Mouse (Mus musculus): ENCODE results near the gene Pros1.

Pros1 gene

DNA sequence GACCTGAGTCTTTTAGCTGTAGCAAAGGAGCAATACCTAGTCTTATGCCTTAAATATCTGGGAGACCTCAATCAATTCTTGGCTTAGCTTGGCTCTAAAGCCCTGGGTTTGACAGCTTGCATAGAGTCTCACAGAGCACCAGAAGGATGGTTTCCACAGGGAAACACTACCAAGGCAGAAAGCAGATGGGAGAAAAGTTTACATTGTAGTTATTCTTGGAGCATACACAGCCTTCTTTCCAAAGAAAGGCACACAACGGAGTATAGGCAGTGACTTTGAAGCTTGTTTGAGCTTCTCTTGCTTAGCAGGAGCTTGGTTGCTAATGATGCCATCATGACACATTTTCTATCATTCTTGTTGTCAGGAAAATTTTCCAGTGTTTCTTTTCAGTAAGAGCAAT is 6.0 kb downstream of the Pros1 start:
- no peak for DNase-seq (ENCODE audit: low read depth, low spot score)

DNA sequence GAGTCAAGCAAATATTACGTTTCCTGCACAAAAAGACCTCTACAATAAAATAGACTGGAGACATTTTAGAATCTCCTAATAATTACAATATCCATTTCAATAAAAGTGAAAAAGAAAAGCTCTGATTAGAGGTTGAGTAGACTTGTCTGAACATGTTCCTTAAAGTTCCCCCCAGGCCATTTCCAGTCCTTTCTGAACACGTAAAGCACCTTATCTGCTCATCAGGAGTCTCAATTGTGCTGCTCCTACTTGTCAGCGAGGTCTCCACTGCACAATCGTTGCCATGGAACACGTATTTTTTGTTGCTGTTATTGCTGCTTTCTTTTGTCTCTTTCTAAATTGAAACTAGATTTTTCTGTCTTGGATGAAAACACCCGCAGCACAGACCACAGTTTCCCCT is 7.3 kb downstream of the Pros1 start:
- DNase-seq (ENCODE audit: low read depth, low spot score), result no peak

DNA sequence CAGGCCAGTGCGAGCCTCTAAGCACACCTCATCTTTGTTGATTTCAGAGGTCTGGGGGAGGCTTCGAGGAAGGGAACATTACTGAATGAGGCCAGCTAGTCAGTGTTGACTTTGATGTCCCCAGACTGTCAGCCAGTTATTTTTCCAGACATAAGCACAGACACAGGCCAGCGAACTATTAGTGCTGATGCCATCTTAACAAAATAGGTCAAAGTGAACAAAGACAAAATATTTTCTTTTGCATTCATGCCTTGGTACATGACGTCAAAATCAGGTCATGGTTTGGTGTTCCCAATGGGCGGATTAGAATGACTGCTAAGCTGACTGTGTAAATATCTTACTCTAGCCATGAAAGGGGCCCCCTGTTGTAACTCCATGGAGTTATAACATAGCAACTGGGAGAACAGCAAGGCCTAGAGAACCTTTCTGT is 18.6 kb downstream of the Pros1 start:
- no peak for DNase-seq (ENCODE audit: low read depth, low spot score)

DNA sequence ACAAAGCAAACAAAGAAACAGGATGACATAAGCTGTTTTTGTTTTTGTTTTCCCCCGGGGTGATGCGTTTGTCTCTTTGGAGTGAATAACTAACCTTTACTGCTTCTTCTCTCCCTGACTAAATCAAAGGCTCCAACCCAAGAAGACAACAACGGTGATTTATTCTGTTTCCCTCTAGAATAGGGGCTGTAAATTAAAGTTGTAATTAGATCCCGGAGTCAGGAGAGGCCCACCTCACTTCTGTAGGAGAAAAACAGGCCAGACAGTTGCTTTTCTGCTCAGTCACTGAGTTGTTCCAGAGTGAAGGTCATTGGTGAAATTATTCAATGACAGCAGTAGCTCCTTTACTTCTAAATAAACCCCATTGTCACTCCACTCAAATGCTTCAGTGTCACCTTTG is 19.1 kb downstream of the Pros1 start:
- DNase-seq (ENCODE audit: low read depth, low spot score), result no peak

DNA sequence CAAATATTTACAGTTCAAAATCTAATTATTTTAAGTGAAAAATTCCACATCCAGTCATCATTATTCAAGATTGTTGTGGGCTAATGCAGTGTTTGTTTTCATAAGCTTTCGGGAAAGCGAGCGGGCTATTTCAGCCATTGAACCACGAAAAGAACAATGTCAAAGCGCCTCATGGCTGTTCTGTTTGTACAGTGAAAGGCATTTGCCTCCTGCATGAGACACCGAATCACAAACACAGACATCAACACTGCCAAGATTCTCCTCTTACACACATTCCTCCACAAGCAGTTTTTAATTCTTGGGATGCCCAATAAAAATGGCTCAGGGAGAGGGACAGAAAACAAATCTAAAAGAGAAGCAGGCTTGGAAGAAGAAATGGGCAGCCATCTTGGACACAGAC is 20.0 kb downstream of the Pros1 start:
- DNase-seq (ENCODE audit: low read depth, low spot score), result no peak

DNA sequence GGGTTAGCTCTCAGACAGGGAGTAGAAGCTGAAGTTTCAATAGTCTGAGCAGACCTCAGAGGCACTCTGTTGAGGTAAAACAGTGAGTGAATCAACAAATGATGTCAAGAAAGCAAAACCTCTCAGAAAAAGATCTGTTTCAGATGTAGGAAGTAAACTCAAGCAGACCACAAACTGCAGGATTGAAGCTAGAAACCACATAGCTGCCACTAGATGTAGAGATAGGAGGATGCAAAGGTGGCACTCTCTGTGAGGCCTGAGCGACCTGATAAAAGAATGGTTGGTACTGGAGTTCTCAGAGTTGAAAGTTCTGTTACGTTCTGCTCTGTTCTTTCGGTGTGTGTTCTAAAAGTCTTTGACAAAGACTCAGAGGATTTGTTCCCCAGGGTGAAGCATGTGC is 41.7 kb downstream of the Pros1 start:
- no peak for DNase-seq (ENCODE audit: low read depth, low spot score)

DNA sequence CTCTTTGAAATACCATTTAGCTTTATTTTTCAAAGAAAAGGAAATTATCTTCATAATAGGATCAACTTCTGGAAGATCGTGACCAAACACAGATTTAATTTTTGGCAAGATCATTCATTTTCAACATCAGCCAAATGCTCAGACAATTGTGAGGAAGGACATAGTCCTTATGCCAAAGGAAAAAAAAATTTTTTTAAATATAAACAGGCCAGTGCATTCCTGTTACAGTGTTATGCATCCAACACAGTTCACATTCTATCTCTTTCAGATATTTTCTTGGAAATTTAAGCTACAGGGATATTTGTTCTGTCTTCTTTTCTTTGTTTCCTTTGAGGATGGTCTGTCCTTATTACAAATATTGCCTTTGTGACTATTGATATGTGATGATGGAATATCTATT is 57.3 kb downstream of the Pros1 start:
- DNase-seq (ENCODE audit: low read depth, low spot score), result no peak

DNA sequence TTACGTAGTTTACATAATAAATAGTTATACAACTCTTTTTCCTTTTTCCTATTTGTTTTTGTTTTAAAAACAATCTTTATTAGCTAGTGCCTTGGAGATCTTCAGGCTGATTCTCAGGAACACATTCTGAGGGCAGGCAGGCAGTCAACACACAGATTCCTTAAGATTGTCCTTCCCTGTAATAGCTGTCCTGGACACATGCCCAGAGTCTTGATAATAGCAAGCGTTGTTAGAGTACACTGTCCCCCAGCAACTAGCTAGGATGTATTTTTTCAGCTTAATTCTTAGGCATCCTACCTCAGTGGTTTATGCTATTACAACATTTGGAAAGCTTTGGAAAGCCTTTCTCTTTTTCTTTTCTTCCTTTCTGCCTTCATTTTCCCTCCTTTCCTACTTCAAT is 58.1 kb downstream of the Pros1 start:
- no peak for DNase-seq (ENCODE audit: low read depth, low spot score)

DNA sequence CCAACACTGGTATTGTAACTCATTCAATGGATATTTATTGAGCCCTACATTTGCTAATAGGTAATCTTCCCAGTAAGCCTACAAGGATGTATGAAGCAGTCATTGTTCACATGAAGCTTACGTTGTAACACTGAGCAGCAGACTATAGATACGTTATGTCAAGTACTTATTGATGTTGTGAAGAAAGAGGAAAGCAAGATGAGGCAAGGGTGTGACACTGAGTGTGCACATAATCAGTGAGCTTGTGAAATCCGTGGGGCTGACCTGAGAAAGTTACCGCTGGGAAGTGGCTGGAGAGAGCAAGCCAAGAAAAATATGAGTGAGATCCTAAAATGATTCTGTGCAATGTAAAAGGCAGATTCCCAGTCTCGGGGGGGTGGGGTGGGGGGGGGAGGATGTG is 61.4 kb downstream of the Pros1 start:
- no peak for DNase-seq (ENCODE audit: low read depth, low spot score)

DNA sequence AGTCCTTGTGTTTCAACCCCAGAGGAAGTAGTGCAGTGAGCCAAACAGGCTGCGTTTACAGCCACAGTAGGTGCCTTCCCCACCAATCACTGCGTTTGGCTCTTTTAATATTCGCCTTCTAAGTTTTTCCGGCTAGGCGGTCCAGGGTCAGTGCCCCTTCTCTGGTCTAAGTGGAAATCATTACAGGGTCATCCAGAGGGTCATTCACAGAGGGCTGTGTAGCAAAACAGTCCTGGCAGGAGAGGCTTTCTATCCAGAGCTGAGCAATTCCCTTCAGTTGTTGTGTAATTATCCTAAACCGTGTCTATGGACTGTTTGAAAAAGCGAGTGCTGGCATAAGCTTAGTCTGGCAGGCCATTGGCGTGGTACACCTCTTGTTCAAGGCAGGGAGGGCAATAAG is 68.1 kb downstream of the Pros1 start:
- no peak for DNase-seq (ENCODE audit: low read depth, low spot score)

DNA sequence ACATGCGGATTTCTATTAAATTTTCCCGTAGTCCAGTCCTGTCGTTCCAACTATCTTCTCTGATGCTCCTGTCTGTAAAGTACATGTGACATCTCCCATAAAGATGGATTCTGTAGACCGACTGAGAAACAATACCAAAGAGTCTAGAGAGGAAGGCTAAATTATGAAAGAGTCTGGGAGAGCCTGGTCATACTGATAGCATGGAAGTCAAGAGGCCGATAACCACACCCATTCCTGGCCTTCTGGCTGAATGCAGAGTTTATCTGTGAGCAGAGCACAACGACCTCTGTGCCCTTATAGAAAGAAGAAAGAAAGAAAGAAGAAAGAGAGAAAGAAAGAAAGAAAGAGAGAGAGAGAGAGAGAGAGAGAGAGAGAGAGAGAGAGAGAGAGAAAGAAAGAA is 77.2 kb downstream of the Pros1 start:
- no peak for DNase-seq (ENCODE audit: low read depth, low spot score)

DNA sequence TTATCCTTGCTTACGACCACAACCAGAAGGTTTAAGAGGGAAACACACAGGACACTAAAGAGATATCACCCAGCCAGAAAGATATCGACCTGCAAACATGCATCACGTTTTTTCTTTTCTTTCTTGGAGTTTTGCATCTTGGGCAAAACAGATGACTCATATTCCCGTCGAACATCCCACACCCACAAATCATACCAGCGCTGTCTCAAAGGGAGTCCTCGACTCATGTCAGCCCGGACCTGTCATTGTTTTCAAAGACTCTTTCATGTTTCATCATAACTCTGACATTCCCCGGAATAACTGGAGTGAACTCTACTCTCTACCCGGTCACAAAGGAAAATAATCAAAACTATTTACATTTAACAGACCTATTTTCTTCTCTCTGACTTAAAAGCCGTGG is 82.2 kb downstream of the Pros1 start:
- no peak for DNase-seq (ENCODE audit: low read depth, low spot score)

DNA sequence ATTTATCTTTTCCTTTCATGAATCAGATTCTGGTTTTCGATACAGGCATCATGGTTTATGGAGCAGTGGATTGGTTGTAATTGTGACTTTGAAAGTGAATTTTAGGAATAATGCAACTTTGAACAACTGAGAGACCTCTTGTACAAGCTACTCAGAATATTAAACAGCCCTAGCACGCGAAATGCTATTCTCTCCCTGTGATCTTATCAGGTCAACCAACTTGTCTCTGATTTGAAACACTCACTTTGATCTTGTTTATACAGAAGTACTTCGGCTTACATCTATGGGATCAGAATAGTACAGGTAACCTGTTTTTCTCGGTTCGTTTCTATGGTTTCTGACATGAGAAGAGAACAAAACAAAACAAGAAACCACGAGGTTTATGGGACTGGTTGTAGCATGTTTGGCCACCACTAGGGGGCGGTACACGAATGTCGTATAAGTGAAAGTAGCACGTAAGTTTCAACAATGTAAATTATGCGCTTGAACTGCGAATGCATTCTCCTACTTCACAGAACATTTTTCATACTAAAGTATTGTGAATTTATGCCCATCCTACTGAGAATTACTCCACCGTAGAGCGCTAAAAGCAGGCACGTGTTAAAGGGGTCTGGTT is 86.4 kb downstream of the Pros1 start:
- peak; percentile 84 for DNase-seq (ENCODE audit: low read depth, low spot score)

DNA sequence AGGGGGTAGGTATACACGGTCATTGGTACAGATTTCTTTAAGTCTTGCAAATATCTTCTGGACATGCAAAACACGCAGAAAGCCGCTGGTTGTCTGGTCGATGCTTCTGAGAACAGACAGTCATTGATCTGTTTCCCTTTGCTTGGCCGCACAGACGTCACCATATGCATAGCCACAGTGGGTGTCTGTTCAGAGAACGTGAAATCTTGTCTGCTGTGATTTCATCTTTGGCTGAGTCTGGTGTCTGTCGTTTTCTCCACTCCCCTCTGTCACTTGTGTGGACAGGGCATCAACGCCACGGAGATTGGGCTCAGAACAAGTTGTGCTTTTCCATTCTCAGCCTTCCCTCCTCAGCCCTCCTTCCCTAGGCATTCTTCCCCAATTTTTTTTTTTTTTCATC is 87.7 kb downstream of the Pros1 start:
- DNase-seq (ENCODE audit: low read depth, low spot score), result no peak

DNA sequence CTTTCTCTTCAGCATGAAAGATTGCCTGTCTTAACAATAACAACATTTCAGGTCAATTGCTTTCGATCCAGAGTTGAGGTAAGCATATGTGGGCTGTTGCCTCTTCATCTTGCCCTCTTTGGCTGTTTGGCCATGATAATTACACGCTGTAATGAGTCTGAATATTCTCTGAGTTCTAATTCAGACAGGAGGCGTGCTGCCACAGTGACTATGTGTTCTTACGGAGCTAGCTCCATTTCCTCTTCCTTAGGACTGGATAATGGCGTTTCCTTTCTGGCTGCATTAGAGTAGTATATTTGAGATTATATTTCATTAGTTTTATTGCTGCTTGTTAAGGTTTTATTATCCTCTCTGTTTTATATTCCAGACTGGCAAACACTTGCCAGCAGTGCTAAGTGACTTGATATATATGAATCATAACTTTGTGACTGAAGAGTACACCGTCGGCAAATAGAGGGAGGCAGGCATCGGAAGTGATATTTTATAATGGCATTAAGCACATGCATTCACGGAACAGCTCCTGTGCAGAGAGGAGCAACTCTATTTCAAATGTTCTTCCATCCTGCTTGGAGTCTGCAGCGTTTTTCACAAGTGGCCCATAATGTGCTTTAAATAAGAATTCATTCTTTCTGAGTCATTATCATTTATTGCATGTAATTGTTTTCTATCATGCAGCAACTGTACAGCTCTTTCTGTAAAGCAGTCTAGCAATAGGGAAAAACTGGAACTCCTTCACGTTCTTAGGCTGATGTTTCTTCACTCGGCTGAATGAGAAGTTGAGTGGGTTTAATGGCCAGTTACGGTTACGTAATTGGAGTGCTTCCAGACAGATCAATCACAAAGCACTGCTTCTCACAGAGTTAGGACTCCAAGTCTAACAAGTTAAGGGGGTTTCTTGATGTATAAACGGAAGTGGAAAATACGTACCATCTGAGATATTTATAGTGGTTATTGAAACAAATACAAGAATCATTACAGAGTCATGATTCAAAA is 88.6 kb downstream of the Pros1 start:
- no peak for DNase-seq (ENCODE audit: low read depth, low spot score)

DNA sequence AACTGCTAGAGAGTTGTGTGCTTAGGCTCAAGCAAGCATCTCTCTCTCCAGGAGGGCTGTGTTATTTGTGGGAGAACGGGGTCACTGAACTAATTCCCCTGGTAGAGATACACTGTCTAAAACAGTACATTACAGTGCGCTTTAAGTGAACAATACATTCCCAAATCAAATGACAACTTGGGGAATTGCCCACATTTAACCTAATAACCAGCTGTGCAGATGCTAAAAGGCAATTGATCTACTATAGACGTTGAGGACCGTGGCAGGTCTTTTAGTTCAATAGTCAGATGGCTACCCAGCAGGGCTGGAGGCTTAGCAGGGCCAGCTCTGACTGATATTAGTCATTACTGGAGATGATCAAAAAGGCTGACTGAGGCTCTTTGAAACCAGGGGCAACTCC is 104.4 kb downstream of the Pros1 start:
- no peak for DNase-seq (ENCODE audit: low read depth, low spot score)

DNA sequence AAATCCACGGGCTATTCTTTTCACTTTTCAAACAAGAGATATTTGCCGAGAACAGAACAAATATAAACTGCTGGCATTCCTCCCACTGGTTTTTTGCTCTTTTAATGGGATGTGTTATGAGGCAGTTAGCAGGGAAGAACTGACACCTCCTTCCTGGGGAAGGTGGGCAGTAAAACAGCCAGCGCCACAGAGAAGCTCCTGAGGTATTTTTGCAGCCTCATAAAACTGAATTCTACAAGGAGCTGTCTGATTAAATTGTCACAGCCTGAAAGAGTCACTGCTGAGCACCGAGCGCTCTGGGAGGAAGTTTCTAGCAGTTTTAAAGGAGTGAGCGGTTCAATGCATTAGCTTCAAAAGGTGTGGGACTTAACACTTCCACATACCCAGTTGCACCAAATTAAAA is 110.3 kb downstream of the Pros1 start:
- DNase-seq (ENCODE audit: low read depth, low spot score), result no peak

DNA sequence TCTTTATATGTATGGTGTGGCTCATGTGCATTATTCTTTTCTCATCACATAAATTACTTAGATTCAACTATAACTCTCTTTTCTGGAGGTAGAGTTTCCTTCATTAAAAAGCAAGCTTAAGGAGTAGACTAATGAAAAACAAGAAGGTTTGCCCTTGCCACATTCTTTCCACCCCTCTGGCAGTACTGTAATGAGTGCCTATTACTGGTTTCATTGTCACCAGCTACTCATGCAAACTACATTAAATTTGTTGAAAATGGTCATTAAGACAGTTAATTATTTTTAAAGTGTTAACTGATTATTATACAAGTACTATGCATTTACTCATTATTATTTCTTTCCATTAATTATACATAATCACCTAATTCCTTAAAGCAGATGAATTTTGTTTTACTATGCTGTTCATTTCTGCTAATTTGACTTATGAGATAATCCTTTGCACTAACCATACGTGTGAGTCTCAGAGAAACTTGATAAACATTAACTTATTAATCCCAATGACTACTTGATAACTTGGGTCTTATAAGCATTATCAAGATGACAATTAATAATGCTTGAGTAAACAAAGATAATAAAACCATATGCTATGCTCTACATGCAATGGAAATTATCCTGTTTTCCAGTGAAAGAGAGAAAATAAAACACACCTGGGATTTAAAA is 117.7 kb downstream of the Pros1 start:
- no peak for DNase-seq (ENCODE audit: low read depth, low spot score)

DNA sequence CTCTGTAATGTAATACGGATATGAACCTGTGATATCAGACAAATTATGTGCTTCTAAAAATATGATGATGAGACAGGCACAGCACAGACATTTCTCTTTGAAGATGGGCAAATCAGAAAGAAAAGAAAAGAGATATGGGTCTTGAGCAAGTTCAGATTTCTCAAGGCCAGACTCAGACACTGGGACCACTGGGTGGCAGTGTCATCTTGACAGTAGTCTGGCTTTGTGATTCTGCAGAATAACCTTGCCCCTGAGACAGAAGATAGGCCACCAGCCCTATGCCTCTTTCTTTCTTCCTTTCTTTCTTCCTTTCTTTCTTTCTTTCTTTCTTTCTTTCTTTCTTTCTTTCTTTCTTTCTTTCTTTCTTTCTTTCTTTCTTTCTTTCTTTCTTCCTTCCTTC is 120.8 kb downstream of the Pros1 start:
- peak; percentile 16 for DNase-seq (ENCODE audit: low read depth, low spot score)

Data from A20 (cell line).